Mouse (Mus musculus): ENCODE results near the gene Tenm4.

GRCm38 (mm10) chr7:96838271-96838841 is 667.3 kb downstream of the Tenm4 start:
- no peak for TF ChIP-seq EP300 (IDR thresholded peaks at IDR 0.05; ENCODE audit: low read depth)
- TF ChIP-seq CTCF (IDR thresholded peaks at IDR 0.05; ENCODE audit: low read depth), result no peak

All from heart, postnatal 0 days (tissue).